Mouse (Mus musculus): Measurements from ENCODE around the gene Crmp1.

GRCm38 (mm10) chr5:37252101-37252804, 10.5 kb downstream of the Crmp1 start:
- TF ChIP-seq POLR2A (IDR thresholded peaks at IDR 0.05; ENCODE audit: extremely low read depth, insufficient read depth, low read length) (no peak), CTCF (IDR thresholded peaks at IDR 0.05; ENCODE audit: extremely low read depth, insufficient read depth, low read length) (no peak)
